In the genomic region with DNA sequence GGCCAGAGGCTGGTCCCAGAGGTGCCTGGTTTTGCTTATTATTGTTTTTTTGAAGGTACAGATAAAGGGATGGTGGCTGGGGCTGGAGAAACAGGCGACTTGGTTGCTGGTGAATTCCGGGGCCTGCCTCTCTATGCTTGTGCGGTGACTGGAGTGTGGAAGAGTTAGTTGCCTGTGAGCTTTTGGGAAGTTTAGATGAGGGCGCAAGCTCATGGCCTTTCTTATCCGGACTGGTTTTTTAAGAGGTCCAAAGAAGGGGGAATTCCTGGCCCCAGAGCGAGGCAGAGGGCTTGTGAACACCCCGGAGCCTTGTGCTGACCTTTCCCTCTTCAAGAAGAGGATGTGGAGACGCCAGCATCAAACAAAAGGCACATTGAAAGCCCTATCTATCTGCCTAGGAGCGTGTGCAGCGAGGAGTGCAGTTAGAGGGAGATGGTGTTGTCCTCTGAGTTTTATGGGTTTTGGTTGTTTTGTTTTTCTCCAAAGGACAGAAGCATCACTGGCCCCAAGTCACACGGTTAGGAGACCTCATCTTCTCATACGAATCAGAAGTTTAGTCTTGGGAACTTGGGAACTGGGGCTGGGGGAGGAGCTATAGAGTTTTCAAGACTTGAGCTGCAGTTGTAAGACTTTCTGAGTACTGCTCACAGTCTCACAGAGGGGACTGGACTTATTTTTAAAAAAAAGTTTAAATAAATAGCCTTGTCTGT, we compare ENCODE assay signal across 7 mouse cellular contexts. TPM values are rescaled to one million over a fixed set of nuclear protein-coding genes. Genes with fewer than 3 reads are reported as not detected.
DNase-seq lines count a peak whose midpoint lies in the region; ATAC-seq lines count a peak whose summit lies in the region.

No protein-coding gene starts in this region.

- H3K4me2 ChIP-seq in lung, embryonic 15.5 days, result peak overlapping the region; percentile 97
- H3K4me2 ChIP-seq in embryonic facial prominence, embryonic 12.5 days (replicated peaks), result peak overlapping the region; percentile 80
- peak overlapping the region; percentile 67 for H3K4me2 ChIP-seq in midbrain, embryonic 16.5 days (ENCODE audit: low read length)

- no peaks in the 10 kb centered on the region for H3K9me3 ChIP-seq in lung, embryonic 15.5 days
- H3K9me3 ChIP-seq in embryonic facial prominence, embryonic 12.5 days, result no peaks in the 10 kb centered on the region
- H3K9me3 ChIP-seq in midbrain, embryonic 16.5 days (replicated peaks; ENCODE audit: control insufficient read depth, low read length, poor library complexity, severe bottlenecking), result no peaks in the 10 kb centered on the region

- peak overlapping the region; percentile 84 for H3K4me3 ChIP-seq in lung, embryonic 15.5 days
- H3K4me3 ChIP-seq in embryonic facial prominence, embryonic 12.5 days, result peak overlapping the region; percentile 81
- H3K4me3 ChIP-seq in midbrain, embryonic 16.5 days (ENCODE audit: low read depth, low read length), result peak overlapping the region; percentile 94

- H3K27me3 ChIP-seq in lung, embryonic 15.5 days, result no peaks in the 10 kb centered on the region
- H3K27me3 ChIP-seq in embryonic facial prominence, embryonic 12.5 days, result no peaks in the 10 kb centered on the region
- no peaks in the 10 kb centered on the region for H3K27me3 ChIP-seq in midbrain, embryonic 16.5 days (ENCODE audit: control insufficient read depth, insufficient read depth, low read depth, low read length)

- peak overlapping the region; percentile 93 for H3K9ac ChIP-seq in lung, embryonic 15.5 days
- peak overlapping the region; percentile 97 for H3K9ac ChIP-seq in embryonic facial prominence, embryonic 12.5 days
- peak overlapping the region; percentile 98 for H3K9ac ChIP-seq in midbrain, embryonic 16.5 days (ENCODE audit: low read depth, low read length)

- DNase-seq in lung, postnatal 36 days, result no peak
- peak; percentile 50 for DNase-seq in induced T-regulatory cell, adult 2 months (ENCODE audit: low read depth)
- no peak for DNase-seq in left cerebral cortex, adult 8-10 months (ENCODE audit: low spot score in 2 of 2)
- no peak for DNase-seq in frontal cortex, postnatal 36 days (ENCODE audit: low spot score in 2 of 2)

- H3K4me1 ChIP-seq in lung, embryonic 15.5 days, result peaks cover 63% of the 10 kb centered on the region
- H3K4me1 ChIP-seq in embryonic facial prominence, embryonic 12.5 days, result peaks cover 59% of the 10 kb centered on the region
- peaks cover 59% of the 10 kb centered on the region for H3K4me1 ChIP-seq in midbrain, embryonic 16.5 days (ENCODE audit: control insufficient read depth, insufficient read depth, low read length)

- ATAC-seq in lung, embryonic 15.5 days (ENCODE audit: borderline replicate concordance, extremely low read depth, low FRiP score, low TSS enrichment), result no peak
- ATAC-seq in embryonic facial prominence, embryonic 12.5 days (ENCODE audit: insufficient number of reproducible peaks, insufficient read depth, low FRiP score, low TSS enrichment), result no peak
- ATAC-seq in midbrain, embryonic 16.5 days, result no peak

- 9% methylated on average over 12 of the region's 12 CpGs for WGBS in lung, embryonic 15.5 days
- WGBS in embryonic facial prominence, embryonic 12.5 days, result 4% methylated on average over 12 of the region's 12 CpGs
- WGBS in midbrain, embryonic 16.5 days, result 3% methylated on average over 12 of the region's 12 CpGs

- no peaks in the 10 kb centered on the region for H3K36me3 ChIP-seq in lung, embryonic 15.5 days
- no peaks in the 10 kb centered on the region for H3K36me3 ChIP-seq in embryonic facial prominence, embryonic 12.5 days
- no peaks in the 10 kb centered on the region for H3K36me3 ChIP-seq in midbrain, embryonic 16.5 days (ENCODE audit: control insufficient read depth, insufficient read depth, low read length)

- H3K27ac ChIP-seq in lung, embryonic 15.5 days, result peak overlapping the region; percentile 100
- H3K27ac ChIP-seq in embryonic facial prominence, embryonic 12.5 days, result peak overlapping the region; percentile 100
- H3K27ac ChIP-seq in midbrain, embryonic 16.5 days (ENCODE audit: low read length), result peak overlapping the region; percentile 97

RNA-seq across cellular contexts. Expression of a gene that starts 2.8 kb away (rescaled TPM):
- 19.8 and 23.8 TPM in 2 replicates for polyA plus RNA-seq in lung, embryonic 15.5 days (2015; fragmentation: Nextera tagmentation; extraction: Ambion mirVana)
- polyA plus RNA-seq in embryonic facial prominence, embryonic 12.5 days (2016; fragmentation: Nextera tagmentation; extraction: Ambion mirVana), result 43.8 and 46.3 TPM in 2 replicates
- polyA plus RNA-seq in midbrain, embryonic 16.5 days (2015; fragmentation: Nextera tagmentation; extraction: Ambion mirVana), result 54.2 and 58.0 TPM in 2 replicates
- total RNA-seq in left cerebral cortex, adult 8-10 months (2022), result 10 to 100 TPM; 90.1 to 94.2 (median 92.3) TPM
